Mouse (Mus musculus): Measurements from ENCODE around the gene Bhlha9. TPM values are rescaled to one million over a fixed set of nuclear protein-coding genes. Genes with fewer than 3 reads are reported as not detected.

The Bhlha9 gene
- not detected in 3 replicates for total RNA-seq (2017)

GRCm38 (mm10) chr11:76671871-76672475 lies at the start of gene Bhlha9:
Bhlha9 (plus strand) TSS chr11:76672470.
- no peak for ATAC-seq (replicated peaks; ENCODE audit: insufficient number of reproducible peaks, low FRiP score, low TSS enrichment, poor library complexity, severe bottlenecking)

GRCm38 (mm10) chr11:76622566-76623205 lies 49.6 kb upstream of the Bhlha9 start:
- ATAC-seq (replicated peaks; ENCODE audit: insufficient number of reproducible peaks, low FRiP score, low TSS enrichment, poor library complexity, severe bottlenecking): 0 out of 2 replicates have a peak, but pooled peaks have one; percentile 6

DNA sequence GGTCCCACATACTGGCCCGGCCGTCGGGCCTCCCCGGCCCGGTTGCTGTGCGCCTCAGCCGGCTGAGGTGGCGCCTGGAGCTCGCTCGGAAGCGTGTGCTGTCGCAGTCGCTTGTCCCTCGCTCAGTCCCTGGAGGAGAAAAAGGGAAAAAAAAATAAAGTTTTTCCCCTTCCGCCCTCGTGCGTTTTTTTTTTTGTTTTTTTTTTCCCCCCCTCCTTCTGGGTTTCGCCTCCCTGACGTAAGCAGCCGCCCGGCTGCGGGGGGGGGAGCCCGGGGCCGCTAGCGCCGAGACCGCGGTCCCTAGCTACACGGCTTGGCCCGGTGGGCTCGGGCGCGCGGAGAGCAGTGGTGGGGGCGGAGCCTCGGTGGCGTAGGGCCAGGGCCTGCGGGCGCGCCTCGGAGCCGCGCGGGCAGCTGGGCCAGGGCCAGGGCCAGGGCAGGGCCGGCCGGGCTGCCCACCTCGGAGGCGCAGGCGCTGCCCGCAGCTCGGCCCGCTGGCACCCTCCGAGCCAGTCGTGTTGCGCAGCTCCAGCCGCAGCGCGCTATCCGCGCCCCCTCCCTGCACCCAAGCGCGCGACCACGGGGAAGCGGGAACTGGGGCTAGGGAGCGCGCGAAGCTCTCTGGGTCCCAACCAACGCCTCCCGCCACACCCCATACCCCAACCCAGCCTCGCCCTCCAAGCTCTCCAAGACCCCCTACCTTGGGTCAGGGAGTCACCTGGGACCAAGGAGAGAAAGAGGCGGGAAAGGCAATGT lies 48.9 kb upstream of the Bhlha9 start:
- ATAC-seq (replicated peaks; ENCODE audit: insufficient number of reproducible peaks, low FRiP score, low TSS enrichment, poor library complexity, severe bottlenecking): peak; percentile 27; the same call in 1 of the 2 replicates

GRCm38 (mm10) chr11:76624071-76624470 lies 48.2 kb upstream of the Bhlha9 start:
- no peak for ATAC-seq (replicated peaks; ENCODE audit: insufficient number of reproducible peaks, low FRiP score, low TSS enrichment, poor library complexity, severe bottlenecking)

GRCm38 (mm10) chr11:76624881-76625280 lies 47.4 kb upstream of the Bhlha9 start:
- ATAC-seq (replicated peaks; ENCODE audit: insufficient number of reproducible peaks, low FRiP score, low TSS enrichment, poor library complexity, severe bottlenecking): no peak

DNA sequence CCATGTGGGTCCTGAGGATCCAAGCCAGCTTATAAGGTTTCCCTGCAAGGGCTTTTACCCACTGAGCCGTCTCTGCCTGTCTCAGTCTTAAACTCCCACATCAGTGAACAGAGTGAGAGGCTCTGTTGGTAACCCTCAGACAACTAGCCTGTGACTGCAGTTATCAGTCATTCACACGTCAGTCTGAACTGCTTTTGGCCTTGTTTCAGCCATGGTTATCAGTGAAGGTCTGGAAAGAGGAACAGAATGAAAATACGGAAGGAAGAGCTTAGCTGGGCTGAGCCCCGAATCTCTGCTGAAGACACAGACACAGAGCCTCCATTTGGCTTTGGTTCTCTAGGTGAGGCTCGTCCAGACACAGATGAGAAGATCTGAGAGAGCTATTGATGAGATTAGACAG lies 43.7 kb upstream of the Bhlha9 start:
- peak; percentile 88 for ATAC-seq (replicated peaks; ENCODE audit: insufficient number of reproducible peaks, low FRiP score, low TSS enrichment, poor library complexity, severe bottlenecking)

GRCm38 (mm10) chr11:76630023-76630422 lies 42.2 kb upstream of the Bhlha9 start:
- ATAC-seq (replicated peaks; ENCODE audit: insufficient number of reproducible peaks, low FRiP score, low TSS enrichment, poor library complexity, severe bottlenecking): 0 out of 2 replicates have a peak, but pooled peaks have one; percentile 5

- no peak for ATAC-seq (replicated peaks; ENCODE audit: insufficient number of reproducible peaks, low FRiP score, low TSS enrichment, poor library complexity, severe bottlenecking)
These were observed 41.8 kb upstream of the Bhlha9 start for GRCm38 (mm10) chr11:76630487-76630886.

GRCm38 (mm10) chr11:76639269-76639985 lies 32.8 kb upstream of the Bhlha9 start:
- no peak for ATAC-seq (replicated peaks; ENCODE audit: insufficient number of reproducible peaks, low FRiP score, low TSS enrichment, poor library complexity, severe bottlenecking)

- ATAC-seq (replicated peaks; ENCODE audit: insufficient number of reproducible peaks, low FRiP score, low TSS enrichment, poor library complexity, severe bottlenecking): no peak
These were observed 32.0 kb upstream of the Bhlha9 start for GRCm38 (mm10) chr11:76640231-76640630.

GRCm38 (mm10) chr11:76644257-76644656 lies 28.0 kb upstream of the Bhlha9 start:
- no peak for ATAC-seq (replicated peaks; ENCODE audit: insufficient number of reproducible peaks, low FRiP score, low TSS enrichment, poor library complexity, severe bottlenecking)

DNA sequence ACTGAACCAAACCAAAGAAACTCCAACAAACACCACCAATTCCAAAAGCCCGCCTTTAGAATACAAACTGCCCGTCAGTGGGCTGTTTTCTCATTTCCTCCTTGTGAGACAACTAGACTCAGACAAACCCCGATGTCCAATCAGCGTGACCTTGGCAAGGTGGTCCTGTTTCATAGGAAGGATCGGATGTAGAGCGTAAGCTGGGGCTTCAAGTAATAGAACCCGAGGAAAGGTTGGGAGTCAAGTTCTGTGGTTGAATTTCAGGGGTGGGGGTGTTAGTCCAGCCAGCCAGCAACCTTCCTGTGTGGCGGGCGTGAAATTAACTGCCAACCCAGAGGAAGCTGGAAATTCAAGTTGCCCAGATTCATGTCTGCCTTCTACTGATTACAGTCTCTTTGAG lies 27.2 kb upstream of the Bhlha9 start:
- no peak for ATAC-seq (replicated peaks; ENCODE audit: insufficient number of reproducible peaks, low FRiP score, low TSS enrichment, poor library complexity, severe bottlenecking)

GRCm38 (mm10) chr11:76645955-76646354 lies 26.3 kb upstream of the Bhlha9 start:
- peak; percentile 89 for ATAC-seq (replicated peaks; ENCODE audit: insufficient number of reproducible peaks, low FRiP score, low TSS enrichment, poor library complexity, severe bottlenecking)

DNA sequence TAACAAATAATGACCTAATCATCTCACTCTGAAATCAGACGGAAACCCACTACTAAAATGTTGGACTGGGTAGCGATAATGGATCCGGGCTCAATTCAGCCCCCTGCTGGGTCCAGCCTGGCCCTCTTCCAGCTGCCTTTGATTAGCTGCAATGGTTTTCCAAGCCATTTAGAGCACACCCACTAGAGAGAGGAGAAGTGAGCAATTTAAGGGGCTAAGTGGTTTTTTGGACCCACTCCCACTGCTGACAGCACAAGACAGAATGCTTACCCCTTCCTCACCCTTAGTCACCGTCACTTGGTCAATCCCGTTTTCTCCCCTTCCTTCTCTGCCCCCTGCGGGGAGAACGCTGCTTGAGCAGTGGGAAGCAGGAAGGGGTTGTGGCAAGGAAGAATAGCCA lies 25.2 kb upstream of the Bhlha9 start:
- ATAC-seq (replicated peaks; ENCODE audit: insufficient number of reproducible peaks, low FRiP score, low TSS enrichment, poor library complexity, severe bottlenecking): no peak

DNA sequence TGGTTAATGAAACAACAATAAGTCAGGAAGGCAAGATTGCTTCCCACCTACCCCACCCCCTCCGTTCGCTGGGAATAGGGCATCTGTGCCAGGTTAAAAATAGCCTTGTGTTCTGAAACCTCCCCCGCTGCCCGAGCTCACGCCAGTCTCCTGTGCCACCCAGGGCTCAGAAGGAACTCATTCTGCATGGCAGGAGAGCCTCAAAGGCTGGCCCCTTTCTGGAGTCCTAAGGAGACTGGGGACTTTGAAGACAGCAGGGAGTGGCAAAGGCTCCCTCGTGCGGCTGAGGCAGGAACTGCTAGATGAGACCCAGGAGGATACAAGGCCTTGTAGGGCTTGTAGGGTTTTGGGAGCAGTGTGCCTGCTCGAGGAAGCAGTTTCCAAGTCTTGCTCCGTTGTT lies 24.8 kb upstream of the Bhlha9 start:
- peak; percentile 71 for ATAC-seq (replicated peaks; ENCODE audit: insufficient number of reproducible peaks, low FRiP score, low TSS enrichment, poor library complexity, severe bottlenecking)

GRCm38 (mm10) chr11:76650862-76651560 lies 21.3 kb upstream of the Bhlha9 start:
- ATAC-seq (replicated peaks; ENCODE audit: insufficient number of reproducible peaks, low FRiP score, low TSS enrichment, poor library complexity, severe bottlenecking): no peak

- ATAC-seq (replicated peaks; ENCODE audit: insufficient number of reproducible peaks, low FRiP score, low TSS enrichment, poor library complexity, severe bottlenecking): no peak
These were observed 19.4 kb upstream of the Bhlha9 start for GRCm38 (mm10) chr11:76652838-76653334.

DNA sequence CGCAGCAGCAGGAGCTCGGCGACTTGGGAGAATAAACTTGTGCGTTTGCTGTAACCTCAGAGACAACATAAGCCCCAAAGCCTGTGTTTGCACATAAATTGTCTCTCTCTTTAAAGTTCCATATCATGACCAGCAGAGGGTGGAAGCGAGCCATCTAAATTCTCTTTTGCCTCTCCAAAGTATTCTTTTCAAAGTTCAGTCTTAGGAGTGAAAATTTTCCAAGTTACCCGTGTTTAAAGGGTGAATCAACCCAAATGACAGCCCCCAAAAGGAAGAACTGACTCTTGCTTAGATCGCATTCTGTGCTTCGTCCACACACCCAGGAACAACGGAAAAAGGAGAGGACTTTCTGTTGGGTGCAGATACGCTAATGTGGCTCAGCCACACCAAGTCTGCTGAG lies 17.2 kb upstream of the Bhlha9 start:
- ATAC-seq (replicated peaks; ENCODE audit: insufficient number of reproducible peaks, low FRiP score, low TSS enrichment, poor library complexity, severe bottlenecking): no peak

All from monocyte, adult 5-6 weeks (primary cell).